Mouse (Mus musculus): Measurements from ENCODE around the gene Otog. TPM values are rescaled to one million over a fixed set of nuclear protein-coding genes. Genes with fewer than 3 reads are reported as not detected.

Otog gene
- total RNA-seq, 2 experiments from 2014 or later: 0.07 TPM; not detected in 1

- DNase-seq (ENCODE audit: low spot score in 2 of 2): no peak
Observed at GRCm38 (mm10) chr7:46353216-46353615, 112.4 kb downstream of the Otog start.

- DNase-seq (ENCODE audit: low spot score in 2 of 2): no peak
Observed at GRCm38 (mm10) chr7:46353875-46354274, 113.1 kb downstream of the Otog start.

Other genes starting within 250 kb of the Otog start
- gene Abcc6, start 210.7 kb upstream of the Otog start, total RNA-seq (2021): 1 to 10 TPM; 1.4 to 2.5 TPM
- gene Nomo1, start 207.3 kb upstream of the Otog start, total RNA-seq (2021): 100 to 1,000 TPM; 105 to 106 TPM
- gene Kcnj11, start 140.2 kb upstream of the Otog start, total RNA-seq (2021): 10 to 100 TPM; 38.7 to 43.1 TPM
- 10 to 100 TPM; 34.8 to 39.2 TPM for gene Abcc8, start 61.0 kb upstream of the Otog start, total RNA-seq (2021)
- gene Ush1c, start 2.5 kb upstream of the Otog start, total RNA-seq (2021): under 1 TPM in 1 of 2 experiments, not detected in 1; 0.28 TPM
- not detected for gene Myod1, start 135.5 kb downstream of the Otog start, total RNA-seq (2021)
- 100 to 1,000 TPM; 132 to 153 TPM for gene Kcnc1, start 155.5 kb downstream of the Otog start, total RNA-seq (2021)